Mouse (Mus musculus) CH12.LX (cell line): ENCODE results near the gene Krt90.

Source experiments
- EP300 ChIP-seq: IDR thresholded peaks from 2 replicates; pipeline ENCODE4 v1.6.1; 2011; ENCODE audit warnings: low read length, improper control_type of control experiment
- HCFC1 ChIP-seq: IDR thresholded peaks from 2 replicates; pipeline ENCODE4 v1.6.1; 2012; ENCODE audit warnings: low read depth, mild to moderate bottlenecking, inconsistent platforms, low read length, improper control_type of control experiment
- NRF1 ChIP-seq: IDR thresholded peaks from 2 replicates; pipeline ENCODE4 v1.6.1; 2014; ENCODE audit warnings: low read depth, mild to moderate bottlenecking, inconsistent platforms, low read length, improper control_type of control experiment, moderate library complexity
- PAX5 ChIP-seq: IDR thresholded peaks from 2 replicates; pipeline ENCODE4 v1.6.1; 2012; ENCODE audit warnings: low read length, inconsistent platforms, mixed read lengths
- POLR2A ChIP-seq: IDR thresholded peaks from 2 replicates; pipeline ENCODE4 v1.6.1; 2011; ENCODE audit warnings: low read depth, mild to moderate bottlenecking, improper control_type of control experiment, low read length

GRCm38 (mm10) chr15:101506896-101507758 lies 55.6 kb downstream of the Krt90 start:
- no peak for TF ChIP-seq PAX5
- no peak for TF ChIP-seq POLR2A
- TF ChIP-seq HCFC1: no peak
- no peak for TF ChIP-seq EP300
- TF ChIP-seq NRF1: no peak
